Comparison of ENCODE assay signal across 10 mouse cellular contexts in genomic region chr9:42324640-42325394, GRCm38 (mm10).
DNase-seq lines count a peak whose midpoint lies in the region; ATAC-seq and TF ChIP-seq lines count a peak whose summit lies in the region.
"Had no signal": no experiment of that assay in that cellular context is flagged by ENCODE, and none has a peak within 500 bp of the region (broad histone marks: within the 10 kb centered on the region; RNA-seq: fewer than 3 reads in every experiment).

No protein-coding gene starts in this region.

- H3K9ac ChIP-seq in heart, embryonic 12.5 days = no peak overlapping the region
- no peak overlapping the region for H3K9ac ChIP-seq in liver, embryonic 12.5 days
- H3K9ac ChIP-seq: lung, embryonic 15.5 days had no signal

- ATAC-seq in heart, embryonic 12.5 days (ENCODE audit: insufficient number of reproducible peaks, low FRiP score) = no peak
- no peak for ATAC-seq in liver, embryonic 12.5 days

- peak; percentile 20; the same call in 1 of the 2 replicates for TF ChIP-seq CTCF in E14TG2a.4 (conservative IDR thresholded peaks at IDR 0.05; ENCODE audit: low read length)
- no peak; the same call in 1 of the 2 replicates for TF ChIP-seq CTCF in cerebellum, adult 2 months (IDR thresholded peaks at IDR 0.05; ENCODE audit: borderline replicate concordance, insufficient read depth, low read depth, low read length)

- H3K27me3 ChIP-seq in heart, embryonic 12.5 days (replicated peaks) = peaks cover 28% of the 10 kb centered on the region
- H3K27me3 ChIP-seq in E14TG2a.4 (ENCODE audit: insufficient read depth, low read length) = peaks cover 7% of the 10 kb centered on the region; the same call in 1 of the 2 replicates
- peaks cover 19% of the 10 kb centered on the region for H3K27me3 ChIP-seq in forebrain, embryonic 10.5 days (ENCODE audit: poor library complexity, severe bottlenecking)
- H3K27me3 ChIP-seq in liver, embryonic 12.5 days (replicated peaks) = peaks cover 8% of the 10 kb centered on the region
- no peaks in the 10 kb centered on the region for H3K27me3 ChIP-seq in cerebellum, adult 2 months (ENCODE audit: control insufficient read depth, insufficient read depth, low read length)

- no peaks in the 10 kb centered on the region for H3K4me1 ChIP-seq in heart, embryonic 12.5 days (replicated peaks)
- H3K4me1 ChIP-seq in E14TG2a.4 (replicated peaks; ENCODE audit: low read depth, low read length) = no peaks in the 10 kb centered on the region
- H3K4me1 ChIP-seq in forebrain, embryonic 10.5 days = no peaks in the 10 kb centered on the region
- no peaks in the 10 kb centered on the region for H3K4me1 ChIP-seq in liver, embryonic 12.5 days
- H3K4me1 ChIP-seq in cerebellum, adult 2 months (ENCODE audit: control insufficient read depth, insufficient read depth, low read length) = no peaks in the 10 kb centered on the region
- H3K4me1 ChIP-seq: lung, embryonic 15.5 days had no signal

- no peak for DNase-seq in heart, adult 8-10 months (ENCODE audit: low spot score)
- DNase-seq in forebrain, embryonic 10.5 days (ENCODE audit: extremely low spot score, low spot score) = no peak
- no peak for DNase-seq in spleen, adult 12 weeks (ENCODE audit: low spot score)
- no peak for DNase-seq in kidney, adult 8-10 months
- DNase-seq in cerebellum, adult 2 months = no peak
- DNase-seq: heart, postnatal 10 days had no signal

- no peaks in the 10 kb centered on the region for H3K9me3 ChIP-seq in heart, embryonic 12.5 days (replicated peaks)
- H3K9me3 ChIP-seq in E14TG2a.4 (ENCODE audit: low read length) = peaks cover 11% of the 10 kb centered on the region
- H3K9me3 ChIP-seq in forebrain, embryonic 10.5 days = peaks cover 4% of the 10 kb centered on the region
- H3K9me3 ChIP-seq in liver, embryonic 12.5 days (replicated peaks) = no peaks in the 10 kb centered on the region
- H3K9me3 ChIP-seq: lung, embryonic 15.5 days had no signal

- H3K4me2 ChIP-seq in heart, embryonic 12.5 days = 0 out of 2 replicates have a peak overlapping the region, but pooled peaks have one; percentile 16
- peak overlapping the region; percentile 12 for H3K4me2 ChIP-seq in liver, embryonic 12.5 days
- H3K4me2 ChIP-seq: lung, embryonic 15.5 days had no signal

- H3K36me3 ChIP-seq in heart, embryonic 12.5 days = no peaks in the 10 kb centered on the region
- H3K36me3 ChIP-seq in E14TG2a.4 (ENCODE audit: insufficient read depth, low read length) = no peaks in the 10 kb centered on the region
- H3K36me3 ChIP-seq in forebrain, embryonic 10.5 days (replicated peaks) = no peaks in the 10 kb centered on the region
- no peaks in the 10 kb centered on the region for H3K36me3 ChIP-seq in liver, embryonic 12.5 days
- H3K36me3 ChIP-seq: lung, embryonic 15.5 days had no signal

- H3K27ac ChIP-seq in heart, embryonic 12.5 days (ENCODE audit: poor library complexity, severe bottlenecking) = no peak overlapping the region
- H3K27ac ChIP-seq in forebrain, embryonic 10.5 days = no peak overlapping the region
- H3K27ac ChIP-seq in liver, embryonic 12.5 days = no peak overlapping the region
- no peak overlapping the region for H3K27ac ChIP-seq in cerebellum, adult 2 months (ENCODE audit: insufficient read depth, low read length)
- H3K27ac ChIP-seq: lung, embryonic 15.5 days had no signal

- no peak for TF ChIP-seq POLR2A in cerebellum, adult 2 months (IDR thresholded peaks at IDR 0.05; ENCODE audit: borderline replicate concordance, insufficient read depth, low read length)

- 48% methylated on average over 29 of the region's 29 CpGs for WGBS in heart, embryonic 12.5 days
- WGBS in forebrain, embryonic 10.5 days = 62% methylated on average over 29 of the region's 29 CpGs
- WGBS in liver, embryonic 12.5 days (ENCODE audit: insufficient replicate concordance) = 45% methylated on average over 29 of the region's 29 CpGs
- 55% methylated on average over 29 of the region's 29 CpGs for WGBS in cerebellum, adult 2 months

- H3K4me3 ChIP-seq in heart, embryonic 12.5 days = no peak overlapping the region
- H3K4me3 ChIP-seq in E14TG2a.4 (replicated peaks; ENCODE audit: low read length) = no peak overlapping the region
- peak overlapping the region; percentile 31; the same call in 1 of the 2 replicates for H3K4me3 ChIP-seq in forebrain, embryonic 10.5 days
- H3K4me3 ChIP-seq in liver, embryonic 12.5 days = no peak overlapping the region
- no peak overlapping the region for H3K4me3 ChIP-seq in cerebellum, adult 2 months (replicated peaks; ENCODE audit: insufficient read depth, low read depth, low read length)
- H3K4me3 ChIP-seq: lung, embryonic 15.5 days had no signal
